Mouse (Mus musculus): Measurements from ENCODE around the gene Adar.

The Adar gene

GRCm38 (mm10) chr3:89714359-89715206, at the start of gene Adar:
TSS of gene Adar (plus strand) at chr3:89715022.
- peak; percentile 70 for DNase-seq

GRCm38 (mm10) chr3:89667131-89667530, 47.7 kb upstream of the Adar start:
- no peak for DNase-seq

GRCm38 (mm10) chr3:89671334-89671733, 43.5 kb upstream of the Adar start:
- DNase-seq = no peak

GRCm38 (mm10) chr3:89672573-89673317, 42.1 kb upstream of the Adar start:
- peak; percentile 43 for DNase-seq

- DNase-seq = no peak
Observed at GRCm38 (mm10) chr3:89677617-89678016, 37.2 kb upstream of the Adar start.

- no peak for DNase-seq
Observed at GRCm38 (mm10) chr3:89686031-89686430, 28.8 kb upstream of the Adar start.

DNA sequence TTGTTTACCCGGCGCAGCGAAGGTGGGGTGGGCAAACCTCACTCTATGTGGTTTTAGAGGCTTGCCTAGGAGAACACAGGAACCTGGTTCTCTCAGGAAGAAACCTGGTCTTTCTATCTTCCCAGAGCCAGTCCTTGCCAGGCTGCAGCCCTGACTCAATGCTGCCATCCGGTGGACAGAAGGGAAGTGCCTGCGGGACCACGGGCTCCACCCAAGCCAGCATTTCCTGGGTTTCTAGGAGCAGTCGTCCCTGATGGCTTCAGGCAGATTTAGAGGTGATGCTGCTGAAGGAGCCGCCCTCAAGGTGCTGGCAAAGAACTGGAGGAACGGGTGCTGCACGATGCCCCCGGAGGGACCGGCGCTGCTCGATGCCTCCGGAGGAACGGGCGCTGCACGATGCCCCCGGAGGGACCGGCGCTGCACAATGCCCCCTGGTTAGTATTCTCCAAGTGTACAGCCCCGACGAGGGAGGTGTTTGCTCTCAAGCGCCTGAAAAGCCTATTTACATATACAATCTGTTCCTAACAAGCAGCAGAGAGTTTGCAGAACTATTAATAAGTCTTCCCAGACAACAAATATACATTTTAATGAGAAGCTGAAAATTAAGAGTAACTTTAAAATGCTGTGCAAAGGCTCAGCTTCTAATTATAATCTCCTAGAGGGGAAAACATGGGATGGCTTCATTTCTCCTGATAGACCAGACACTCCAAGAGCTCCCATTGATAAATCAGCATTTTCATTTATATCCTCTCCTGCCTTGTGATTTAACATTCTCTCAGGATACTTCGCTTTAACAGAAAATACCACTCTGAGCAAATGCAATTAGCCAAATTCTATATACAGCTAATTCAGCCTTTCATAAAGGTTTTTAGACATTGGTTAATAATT, 25.9 kb upstream of the Adar start:
- peak; percentile 85 for DNase-seq

- DNase-seq = no peak
Observed at GRCm38 (mm10) chr3:89691776-89692175, 23.0 kb upstream of the Adar start.

- DNase-seq = no peak
Observed at GRCm38 (mm10) chr3:89696152-89696821, 18.5 kb upstream of the Adar start.

DNA sequence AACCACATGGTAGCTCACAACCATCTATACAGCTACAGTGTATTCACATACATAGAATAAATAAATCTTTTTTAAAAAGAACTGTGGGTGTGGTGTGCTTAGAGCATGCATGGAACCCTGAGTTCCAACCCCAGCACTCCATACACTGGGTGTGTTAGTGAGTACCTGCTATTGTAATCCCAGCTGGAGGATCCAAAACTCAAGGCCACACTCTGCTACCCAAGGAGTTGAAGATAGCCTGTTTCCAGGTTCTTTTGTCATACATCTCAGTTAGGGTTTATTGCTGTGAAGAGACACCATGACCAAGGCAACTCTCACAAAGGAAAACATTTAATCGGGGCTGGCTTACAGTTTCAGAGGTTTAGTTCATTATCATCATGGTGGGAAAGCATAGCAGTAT, 15.9 kb upstream of the Adar start:
- DNase-seq = no peak

DNA sequence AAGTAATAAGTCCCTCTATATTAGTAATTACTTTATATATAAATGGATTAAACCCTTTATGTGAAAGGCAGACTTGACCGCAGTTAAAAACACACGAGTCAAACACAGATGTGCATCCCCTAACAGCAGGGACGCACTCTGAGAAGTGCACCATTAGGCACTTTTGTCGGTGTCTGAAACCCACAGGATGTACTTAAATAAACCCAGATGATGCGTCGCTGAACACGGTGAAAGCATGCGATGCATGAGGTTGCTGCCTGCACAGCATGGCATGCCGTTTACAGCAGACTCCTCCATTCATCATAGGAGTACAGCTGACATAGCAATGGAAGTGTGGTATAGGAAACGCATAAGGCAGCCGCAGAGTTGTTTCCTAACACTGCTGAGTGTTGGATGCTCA, 14.4 kb upstream of the Adar start:
- no peak for DNase-seq

GRCm38 (mm10) chr3:89703596-89703995, 11.2 kb upstream of the Adar start:
- DNase-seq = no peak

DNA sequence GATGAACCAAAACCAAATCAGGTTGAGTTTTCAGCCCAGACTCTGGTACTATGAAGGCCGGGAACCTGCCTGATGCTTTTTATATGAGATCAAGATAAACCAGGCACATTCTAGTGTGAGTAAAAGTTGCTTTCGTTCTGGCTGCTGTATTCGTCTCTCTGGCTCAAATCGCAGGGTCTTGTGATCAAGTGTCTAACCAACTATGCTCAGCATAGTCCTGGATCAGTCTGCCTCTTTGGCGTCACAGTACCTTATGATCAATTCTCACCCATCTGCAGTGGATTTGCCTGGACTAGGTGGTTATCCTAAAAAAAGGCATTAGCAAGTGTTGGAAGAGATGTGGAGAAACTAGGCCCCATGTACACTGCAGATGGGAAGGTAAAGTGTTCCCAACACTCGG, 10.8 kb upstream of the Adar start:
- no peak for DNase-seq

DNA sequence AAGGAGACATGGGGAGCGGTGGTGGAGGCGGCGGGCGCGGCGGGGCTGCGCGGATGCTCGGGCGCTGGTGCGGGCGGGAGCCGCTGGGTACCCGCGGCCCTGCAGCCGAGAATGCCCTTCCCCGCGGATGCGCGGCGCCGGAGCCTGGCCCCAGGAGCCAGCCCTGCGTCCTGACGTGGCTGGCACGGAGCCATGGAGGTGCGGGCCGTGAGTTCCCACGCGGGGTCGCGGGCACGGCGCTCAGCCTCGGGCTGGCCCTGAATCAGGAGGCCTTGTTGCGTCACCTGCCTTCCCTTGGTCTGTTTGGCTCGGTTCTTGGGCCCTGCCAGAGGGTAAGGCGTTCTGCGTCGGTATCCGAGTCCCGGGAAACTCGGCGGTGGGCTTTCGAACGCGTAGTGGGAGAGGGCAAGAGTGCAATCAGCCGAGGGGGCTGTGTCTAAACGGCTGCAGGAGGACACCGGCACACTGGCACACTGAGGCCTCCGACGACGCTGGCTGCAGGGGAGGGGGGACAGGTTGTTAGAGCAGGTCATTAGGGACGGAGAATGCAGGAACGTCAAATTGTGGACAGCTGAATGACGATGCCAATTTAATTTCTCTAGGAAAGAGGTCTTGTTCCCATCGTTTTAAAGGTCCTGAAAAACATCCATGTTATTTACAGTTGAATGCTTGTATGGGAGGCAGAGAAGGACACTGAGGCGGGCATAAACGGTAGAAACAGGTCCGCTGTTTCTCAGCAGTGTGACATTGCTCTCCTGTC, 565 bp downstream of the Adar start:
- no peak for DNase-seq

DNA sequence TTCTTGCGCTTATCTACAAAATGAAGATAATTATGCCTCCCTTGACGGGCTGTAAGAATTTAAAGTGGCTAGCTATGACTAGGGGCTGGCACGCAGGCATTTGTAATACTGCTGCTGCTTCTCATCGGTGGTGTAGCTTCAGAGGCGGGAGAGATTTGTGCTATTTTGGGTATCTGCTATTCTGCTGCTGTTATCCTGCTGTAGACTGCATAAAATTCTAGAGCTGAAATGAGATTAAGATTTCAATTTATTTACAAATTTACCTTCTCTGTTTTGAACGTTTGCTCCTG, 1.1 kb downstream of the Adar start:
- DNase-seq = no peak

- DNase-seq = no peak
Observed at GRCm38 (mm10) chr3:89722032-89722431, 7.2 kb downstream of the Adar start.

DNA sequence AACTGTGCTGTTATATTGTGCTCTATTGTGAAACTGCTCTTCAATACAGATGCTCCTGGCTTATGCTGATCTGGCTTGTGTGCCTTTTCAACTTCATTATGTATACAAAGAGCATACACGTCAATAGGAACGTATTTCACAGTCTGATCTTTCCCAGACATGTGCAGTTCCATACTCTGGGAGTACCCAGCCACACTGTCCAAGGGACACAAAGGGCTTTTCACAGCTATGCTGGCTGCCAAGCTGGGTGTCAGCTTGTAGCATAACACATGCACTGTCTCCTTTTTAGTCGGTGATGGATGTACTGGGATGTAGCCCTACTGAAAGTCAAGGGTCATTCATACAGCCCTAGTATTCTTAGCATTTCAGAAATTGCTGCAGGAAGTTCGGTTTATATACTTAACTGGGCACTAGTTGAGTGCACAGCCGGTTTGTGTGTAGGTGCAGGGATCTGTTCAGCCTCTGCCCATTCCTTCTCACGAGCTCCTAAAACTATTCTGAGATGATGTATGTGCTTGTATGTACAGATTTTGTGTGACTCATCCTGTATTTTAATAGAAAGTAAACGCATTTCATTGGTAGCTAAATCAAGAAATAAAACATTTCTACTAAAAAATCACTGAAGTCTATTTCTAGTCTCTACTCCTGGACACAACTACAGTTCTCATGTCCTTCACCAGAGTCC, 8.7 kb downstream of the Adar start:
- DNase-seq = no peak

GRCm38 (mm10) chr3:89727028-89727427, 12.2 kb downstream of the Adar start:
- peak; percentile 71 for DNase-seq

DNA sequence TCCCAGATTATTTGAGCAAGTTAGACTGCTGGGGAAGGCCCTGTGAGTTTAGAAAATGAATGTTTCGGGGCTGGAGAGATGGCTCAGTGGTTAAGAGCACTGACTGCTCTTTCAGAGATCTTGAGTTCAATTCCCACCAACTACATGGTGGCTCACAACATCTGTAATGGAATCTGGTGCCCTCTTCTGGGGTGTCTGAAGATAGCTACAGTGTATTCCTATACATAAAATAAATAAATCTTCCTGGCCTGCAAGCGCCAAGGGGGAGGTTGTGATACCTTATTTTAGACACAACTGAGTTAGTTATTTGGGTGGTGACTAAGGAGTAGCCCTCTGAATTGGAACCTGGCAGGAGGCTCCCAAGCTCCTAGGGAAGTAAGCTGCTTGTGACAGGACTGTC, 14.0 kb downstream of the Adar start:
- no peak for DNase-seq

- DNase-seq = peak; percentile 91
Observed at GRCm38 (mm10) chr3:89730350-89731331, 15.8 kb downstream of the Adar start.
